8 mouse cellular contexts compared by ENCODE assay signal in the genomic region with DNA sequence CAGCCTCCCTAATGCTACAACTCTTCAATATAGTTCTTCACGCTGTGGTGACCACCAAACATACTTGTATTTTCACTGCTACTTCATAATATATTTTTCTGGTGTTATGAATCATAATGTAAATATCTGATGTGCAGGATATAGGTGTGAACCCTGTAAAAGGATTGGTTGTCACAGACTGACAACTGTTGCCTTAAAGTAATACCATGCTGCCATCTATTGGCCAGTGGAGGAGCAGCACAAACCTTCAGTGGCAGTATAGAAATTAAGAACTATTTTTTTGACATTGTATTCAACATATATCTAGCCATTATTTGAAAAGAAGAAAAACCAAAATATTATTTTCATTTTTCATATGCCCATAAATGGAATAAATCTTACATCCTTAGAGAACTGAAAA. TPM values are rescaled to one million over a fixed set of nuclear protein-coding genes. Genes with fewer than 3 reads are reported as not detected.
DNase-seq lines count a peak whose midpoint lies in the region; ATAC-seq and TF ChIP-seq lines count a peak whose summit lies in the region.

No protein-coding gene starts in this region.

- intact Hi-C loops in gastrocnemius, adult 2 months (cut with DNase I) = loop anchor here (1.0 kb wide), 1 partner anchor 139 kb away; no protein-coding TSS in a partner anchor
- intact Hi-C loops in gastrocnemius, postnatal 14 days (cut with DNase I; ENCODE audit: low total_unique reads) = loop anchor here (5.0 kb wide), 1 partner anchor 140 kb away; no protein-coding TSS in a partner anchor

- DNase-seq in gastrocnemius, adult 2 months = peak; percentile 33
- DNase-seq in gastrocnemius, postnatal 14 days = no peak
- peak; percentile 76 for DNase-seq in 3T3-L1 (ENCODE audit: low read depth, low spot score)
- DNase-seq in ZHBTc4 (ENCODE audit: low read depth, low spot score) = peak; percentile 58
- DNase-seq in embryo, embryonic 10.5 days (ENCODE audit: low spot score) = peak; percentile 73
- peak; percentile 67 for DNase-seq in kidney, postnatal 10 days
- peak; percentile 63 for DNase-seq in lung, postnatal 14 days
- DNase-seq in stomach, postnatal 0 days (ENCODE audit: low spot score) = peak; percentile 50

- no peak for TF ChIP-seq EP300 in stomach, postnatal 0 days (optimal IDR thresholded peaks at IDR 0.05)

- ATAC-seq in stomach, postnatal 0 days (ENCODE audit: low FRiP score, low TSS enrichment) = peak; percentile 70; the same call in 1 of the 2 replicates

- no peak overlapping the region for H3K27ac ChIP-seq in gastrocnemius, adult 2 months
- no peak overlapping the region for H3K27ac ChIP-seq in stomach, postnatal 0 days (replicated peaks)

- no peak overlapping the region for H3K9ac ChIP-seq in stomach, postnatal 0 days (ENCODE audit: low read length)

- no peaks in the 10 kb centered on the region for H3K27me3 ChIP-seq in stomach, postnatal 0 days (ENCODE audit: control insufficient read depth, insufficient read depth, low read length)

- peaks cover 5% of the 10 kb centered on the region; the same call in 1 of the 2 replicates for H3K36me3 ChIP-seq in stomach, postnatal 0 days (ENCODE audit: control insufficient read depth, insufficient read depth, low read length)

- no peaks in the 10 kb centered on the region for H3K4me1 ChIP-seq in stomach, postnatal 0 days (replicated peaks; ENCODE audit: control insufficient read depth, insufficient read depth)

- H3K4me2 ChIP-seq in stomach, postnatal 0 days (replicated peaks; ENCODE audit: low read depth) = no peak overlapping the region

- no peaks in the 10 kb centered on the region for H3K9me3 ChIP-seq in stomach, postnatal 0 days (ENCODE audit: control insufficient read depth, low read length)

- peak; percentile 92 for TF ChIP-seq CTCF in gastrocnemius, adult 2 months (IDR thresholded peaks at IDR 0.05)
- TF ChIP-seq CTCF in stomach, postnatal 0 days (IDR thresholded peaks at IDR 0.05; ENCODE audit: low read depth) = peak; percentile 87

- WGBS in stomach, postnatal 0 days = 70% methylated on average over 1 of the region's 1 CpGs

- H3K4me3 ChIP-seq in gastrocnemius, adult 2 months = no peak overlapping the region
- H3K4me3 ChIP-seq in stomach, postnatal 0 days (ENCODE audit: low read depth, low read length) = no peak overlapping the region

RNA-seq across cellular contexts. Expression of a gene that starts 40.5 kb away (rescaled TPM):
- 10 to 100 TPM; 11.5 to 14.8 TPM for total RNA-seq in gastrocnemius, adult 2 months (2021)
- total RNA-seq in gastrocnemius, postnatal 14 days (2021) = 10 to 100 TPM; 11.1 to 11.6 TPM
- 1.9 and 2.0 TPM in 2 replicates for polyA plus RNA-seq in stomach, postnatal 0 days (2015; fragmentation: Nextera tagmentation; extraction: Ambion mirVana)
